Mouse (Mus musculus) ovary, adult 18-20 months (tissue): Measurements from ENCODE around the gene Gabbr2.
A peak's percentile ranks its signal among the peaks of the same experiment; 100 is the strongest.

Experiments used
- DNase-seq: peaks from one replicate; pipeline ENCODE4 v3.0.0; 2022; ENCODE audit warnings: low spot score, mixed read lengths

The Gabbr2 gene

GRCm38 (mm10) chr4:46823738-46824137 is 167.9 kb downstream of the Gabbr2 start:
- no peak for DNase-seq

- DNase-seq, result no peak
Measured at GRCm38 (mm10) chr4:46821709-46822108, 170.0 kb downstream of the Gabbr2 start.

GRCm38 (mm10) chr4:46814954-46815353 is 176.7 kb downstream of the Gabbr2 start:
- peak; percentile 10 for DNase-seq

GRCm38 (mm10) chr4:46814236-46814635 is 177.4 kb downstream of the Gabbr2 start:
- no peak for DNase-seq

- DNase-seq, result no peak
Measured at GRCm38 (mm10) chr4:46811165-46811564, 180.5 kb downstream of the Gabbr2 start.

- DNase-seq, result peak; percentile 15
Measured at GRCm38 (mm10) chr4:46806876-46807275, 184.8 kb downstream of the Gabbr2 start.

GRCm38 (mm10) chr4:46805910-46806309 is 185.8 kb downstream of the Gabbr2 start:
- no peak for DNase-seq

GRCm38 (mm10) chr4:46802386-46802785 is 189.3 kb downstream of the Gabbr2 start:
- DNase-seq, result no peak

GRCm38 (mm10) chr4:46799904-46800303 is 191.8 kb downstream of the Gabbr2 start:
- no peak for DNase-seq

- no peak for DNase-seq
Measured at GRCm38 (mm10) chr4:46795707-46796106, 196.0 kb downstream of the Gabbr2 start.

- DNase-seq, result no peak
Measured at GRCm38 (mm10) chr4:46794583-46794982, 197.1 kb downstream of the Gabbr2 start.

- no peak for DNase-seq
Measured at GRCm38 (mm10) chr4:46792280-46793026, 199.2 kb downstream of the Gabbr2 start.

- no peak for DNase-seq
Measured at GRCm38 (mm10) chr4:46791268-46791951, 200.3 kb downstream of the Gabbr2 start.

- DNase-seq, result no peak
Measured at GRCm38 (mm10) chr4:46790609-46791267, 200.9 kb downstream of the Gabbr2 start.

- DNase-seq, result no peak
Measured at GRCm38 (mm10) chr4:46784430-46785049, 207.1 kb downstream of the Gabbr2 start.

- no peak for DNase-seq
Measured at GRCm38 (mm10) chr4:46781109-46781508, 210.6 kb downstream of the Gabbr2 start.

- DNase-seq, result no peak
Measured at GRCm38 (mm10) chr4:46775959-46776358, 215.7 kb downstream of the Gabbr2 start.

- DNase-seq, result no peak
Measured at GRCm38 (mm10) chr4:46774652-46775051, 217.0 kb downstream of the Gabbr2 start.

GRCm38 (mm10) chr4:46773243-46773642 is 218.4 kb downstream of the Gabbr2 start:
- no peak for DNase-seq

GRCm38 (mm10) chr4:46772591-46772990 is 219.1 kb downstream of the Gabbr2 start:
- DNase-seq, result no peak

- DNase-seq, result no peak
Measured at GRCm38 (mm10) chr4:46771116-46771515, 220.6 kb downstream of the Gabbr2 start.

GRCm38 (mm10) chr4:46770635-46771034 is 221.0 kb downstream of the Gabbr2 start:
- no peak for DNase-seq

- DNase-seq, result no peak
Measured at GRCm38 (mm10) chr4:46770090-46770489, 221.6 kb downstream of the Gabbr2 start.
